Mouse (Mus musculus): ENCODE measurements around the gene Fos. TPM values are rescaled to one million over a fixed set of nuclear protein-coding genes. Genes with fewer than 3 reads are reported as not detected.

Gene Fos
- 11.3 and 48.2 TPM in 2 replicates for polyA plus RNA-seq (2012; ENCODE audit: low replicate concordance)

GRCm38 (mm10) chr12:85473481-85474297, at the start of gene Fos:
Gene Fos (plus strand): TSS chr12:85473890.

Other genes starting within 250 kb of the Fos start
- 2.5 and 3.7 TPM in 2 replicates for gene Mlh3, start 203.3 kb upstream of the Fos start, polyA plus RNA-seq (2012; ENCODE audit: low replicate concordance)
- 15.3 and 25.8 TPM in 2 replicates for gene Acyp1, start 185.5 kb upstream of the Fos start, polyA plus RNA-seq (2012; ENCODE audit: low replicate concordance)
- 0.19 TPM in 1 of 2 replicates, not detected in the other for gene Zc2hc1c, start 185.3 kb upstream of the Fos start, polyA plus RNA-seq (2012; ENCODE audit: low replicate concordance)
- 9.1 and 9.9 TPM in 2 replicates for gene Nek9, start 134.5 kb upstream of the Fos start, polyA plus RNA-seq (2012; ENCODE audit: low replicate concordance)
- gene Tmed10, start 99.0 kb upstream of the Fos start, polyA plus RNA-seq (2012; ENCODE audit: low replicate concordance), result 125 and 220 TPM in 2 replicates
- 2.4 and 4.1 TPM in 2 replicates for gene Jdp2, start 125.1 kb downstream of the Fos start, polyA plus RNA-seq (2012; ENCODE audit: low replicate concordance)
- 5.9 and 11.5 TPM in 2 replicates for gene Batf, start 212.8 kb downstream of the Fos start, polyA plus RNA-seq (2012; ENCODE audit: low replicate concordance)

Data from leukemia stem cell, adult 10-12 weeks (primary cell).